Mouse (Mus musculus): ENCODE results near the gene Nufip2.

- TF ChIP-seq CTCF (IDR thresholded peaks at IDR 0.05; ENCODE audit: low read depth) (no peak), EP300 (IDR thresholded peaks at IDR 0.05; ENCODE audit: low read depth) (no peak)
Measured at GRCm38 (mm10) chr11:77782104-77782815, 96.3 kb downstream of the Nufip2 start.
